Mouse (Mus musculus) spleen, adult 2 months (tissue): ENCODE results near the gene Lrp8. TPM values are rescaled to one million over a fixed set of nuclear protein-coding genes. Genes with fewer than 3 reads are reported as not detected.
A peak's percentile ranks its signal among the peaks of the same experiment; 100 is the strongest.

Source experiments
- DNase-seq, 2 experiments: peaks; one replicate each; pipeline versions ENCODE4 v3.0.0 to v3.0.0-alpha.2; 2012 to 2021; ENCODE audit warnings: low spot score in 2 of 2, low read depth in 1 of 2
- H3K27ac ChIP-seq: fragments of 200-500 bp; 2 replicates; pipeline ENCODE4 v1.5.1; 2012; ENCODE audit warnings: low read length, inconsistent platforms; ENCODE audit not compliant: insufficient read depth
- H3K27me3 ChIP-seq: fragments of 200-500 bp; 2 replicates; pipeline ENCODE4 v1.6.1; 2012; ENCODE audit warnings: mild to moderate bottlenecking, moderate library complexity, low read length, inconsistent platforms; ENCODE audit not compliant: control insufficient read depth, insufficient read depth
- H3K36me3 ChIP-seq: fragments of 200-500 bp; 2 replicates; pipeline ENCODE4 v1.6.1; 2012; ENCODE audit warnings: mild to moderate bottlenecking, low read length, inconsistent platforms; ENCODE audit not compliant: control insufficient read depth, insufficient read depth
- H3K4me1 ChIP-seq: fragments of 200-500 bp; 2 replicates; pipeline ENCODE4 v1.6.1; 2011; ENCODE audit warnings: inconsistent platforms; ENCODE audit not compliant: control insufficient read depth, insufficient read depth, insufficient read length
- H3K4me3 ChIP-seq: fragments of 200-500 bp; 2 replicates; pipeline ENCODE4 v1.5.1; 2011; ENCODE audit warnings: mild to moderate bottlenecking, inconsistent platforms; ENCODE audit not compliant: insufficient read depth, insufficient read length; ENCODE audit errors: extremely low read depth
- CTCF ChIP-seq: fragments of 200-500 bp; IDR thresholded peaks from 2 replicates; pipeline ENCODE4 v1.5.1; 2011; ENCODE audit warnings: mild to moderate bottlenecking, inconsistent platforms; ENCODE audit not compliant: insufficient read depth, insufficient read length, insufficient replicate concordance; ENCODE audit errors: extremely low read depth
- POLR2A ChIP-seq: fragments of 200-500 bp; IDR thresholded peaks from 2 replicates; pipeline ENCODE4 v1.6.1; 2011; ENCODE audit warnings: low read depth, low read length, inconsistent platforms
- WGBS: fragments of 180-500 bp; shearing (Covaris S2); methylation state at CpG from one replicate; pipeline ENCODE4 v1.1.7; 2018; 5-methylcytosine and 5-hydroxymethylcytosine counted together
- polyA plus RNA-seq: library from polyadenylated mRNA; depleted of rRNA; stranded (reverse); fragments of >200 nt; gene quantifications from 2 replicates; pipeline ENCODE4 v1.2.3, GENCODE M21; 2012; rRNA removed

The Lrp8 gene
- polyA plus RNA-seq, 1 experiment, result 7.4 TPM

DNA sequence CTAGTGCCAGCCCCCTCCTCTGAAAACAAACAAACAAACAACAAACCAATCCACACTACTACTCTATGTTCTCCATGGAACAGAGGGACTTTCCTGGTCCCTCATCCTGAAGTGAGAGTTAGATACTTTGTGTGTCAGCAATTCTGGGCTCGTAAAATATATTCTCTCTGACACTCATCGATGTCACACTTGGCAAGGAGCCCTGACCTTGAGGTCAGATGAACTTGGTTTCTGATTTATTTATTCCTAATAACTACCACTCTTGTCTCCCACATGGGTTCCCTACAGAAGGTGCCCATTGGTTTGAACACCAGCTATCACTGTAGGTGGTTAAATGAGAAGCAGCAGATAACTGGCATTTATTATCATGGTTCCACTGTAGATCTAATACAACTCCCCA, 118.3 kb downstream of the Lrp8 start:
- Histone ChIP-seq H3K4me3 (no peak overlapping the region), H3K27ac (no peak overlapping the region), H3K36me3 (no peaks in the 10 kb centered on the region), H3K4me1 (no peaks in the 10 kb centered on the region), H3K27me3 (no peaks in the 10 kb centered on the region)
- TF ChIP-seq POLR2A (no peak), CTCF (no peak)
- WGBS, result 90% methylated on average over 2 of the region's 2 CpGs
- no peak for DNase-seq

DNA sequence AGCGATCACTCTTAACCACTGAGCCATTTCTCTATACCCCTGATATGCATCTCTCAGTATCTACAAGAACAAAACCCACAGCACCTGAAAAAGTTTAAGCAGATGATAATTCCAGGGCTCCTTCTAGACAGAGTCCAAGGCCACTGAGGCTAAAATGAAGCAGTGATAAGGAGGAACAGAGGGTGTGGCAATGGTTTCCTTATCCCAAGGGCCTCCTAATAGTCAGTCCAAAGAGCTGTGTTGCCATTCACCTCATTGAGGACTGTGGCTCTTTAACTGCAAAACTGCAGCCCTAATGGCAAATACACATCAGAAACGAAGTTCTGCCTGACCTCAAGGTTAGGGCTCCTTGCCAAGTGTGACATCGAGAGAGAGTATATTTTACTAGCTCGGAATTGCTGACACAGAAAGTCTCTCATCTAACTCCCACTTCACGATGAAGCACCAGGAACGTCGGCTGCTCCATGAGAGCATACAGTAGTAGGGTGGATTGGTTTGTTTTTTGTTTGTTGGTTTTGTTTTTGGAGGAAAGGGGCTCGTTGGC, 119.2 kb downstream of the Lrp8 start:
- Histone ChIP-seq H3K4me3 (no peak overlapping the region), H3K4me1 (no peaks in the 10 kb centered on the region), H3K27me3 (no peaks in the 10 kb centered on the region), H3K27ac (no peak overlapping the region), H3K36me3 (no peaks in the 10 kb centered on the region)
- WGBS, result 68% methylated on average over 8 of the region's 8 CpGs
- no peak for DNase-seq
- no peak for TF ChIP-seq POLR2A
- TF ChIP-seq CTCF, result no peak

DNA sequence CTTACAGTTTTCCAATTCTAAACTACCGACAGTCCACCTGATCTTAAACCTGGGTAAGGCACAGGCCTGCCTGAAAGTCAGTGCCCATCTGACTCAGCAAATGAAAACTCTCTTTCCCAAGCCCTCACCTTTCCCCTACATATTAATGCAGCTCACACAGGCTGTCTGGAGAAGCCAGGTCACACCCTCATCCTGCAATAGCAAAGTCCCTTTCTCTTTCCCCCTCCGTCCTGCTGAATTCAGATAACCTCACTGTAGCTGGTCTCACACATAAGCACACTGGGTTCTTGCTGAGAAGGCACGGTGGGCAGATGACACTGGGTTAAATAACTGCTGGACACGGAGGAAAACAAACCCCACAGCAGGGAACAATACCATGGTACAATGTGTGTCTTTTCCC, 119.9 kb downstream of the Lrp8 start:
- Histone ChIP-seq H3K36me3 (no peaks in the 10 kb centered on the region), H3K4me3 (no peak overlapping the region), H3K27ac (no peak overlapping the region), H3K4me1 (no peaks in the 10 kb centered on the region), H3K27me3 (no peaks in the 10 kb centered on the region)
- TF ChIP-seq POLR2A (no peak), CTCF (no peak)
- no peak for DNase-seq
- 56% methylated on average over 4 of the region's 4 CpGs for WGBS

DNA sequence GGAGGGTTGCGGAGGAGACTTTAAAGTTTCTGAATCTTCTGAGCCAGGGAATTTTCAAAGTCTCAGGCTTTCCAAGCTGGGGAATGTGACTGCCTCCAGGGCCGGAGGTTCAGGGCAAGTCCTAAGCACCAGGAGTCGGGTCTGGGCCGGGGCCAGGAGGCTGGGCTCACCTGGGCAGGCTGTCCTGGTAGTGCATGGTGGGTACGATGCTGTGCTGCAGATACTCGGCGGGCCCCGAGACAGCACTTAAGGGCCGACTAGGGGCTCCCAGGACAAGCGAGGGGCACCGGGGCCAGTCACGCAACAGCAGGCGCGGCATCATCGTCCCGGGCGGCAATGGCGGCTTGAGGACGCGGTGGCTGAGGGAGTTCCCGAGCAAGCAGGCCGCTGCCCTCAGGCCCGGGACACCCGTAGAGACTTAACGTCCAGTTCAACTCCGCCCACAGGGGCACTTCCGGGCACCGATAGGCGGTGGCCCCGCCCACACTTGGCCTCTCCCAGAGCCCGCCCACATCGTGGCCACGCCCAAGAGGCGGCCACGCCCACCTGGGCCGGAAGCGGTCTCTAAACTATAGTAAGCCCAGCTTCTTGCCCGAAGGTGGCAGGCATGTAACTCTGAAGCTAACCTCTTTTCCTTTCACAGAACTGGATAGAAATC, 121.2 kb downstream of the Lrp8 start, which contains the start of gene Cpt2:
Gene Cpt2 (minus strand): TSS at position 466 of the 658 bp plus-strand sequence.
- DNase-seq, result peak; percentile 82 to 91
- WGBS, result 3% methylated on average over 38 of the region's 38 CpGs
- Histone ChIP-seq H3K4me1 (no peaks in the 10 kb centered on the region), H3K27me3 (no peaks in the 10 kb centered on the region), H3K27ac (peak within 1 kb of the TSS; percentile 71), H3K36me3 (no peaks in the 10 kb centered on the region), H3K4me3 (peak within 1 kb of the TSS; percentile 94)
- peak; percentile 63 for TF ChIP-seq POLR2A
- TF ChIP-seq CTCF, result no peak

DNA sequence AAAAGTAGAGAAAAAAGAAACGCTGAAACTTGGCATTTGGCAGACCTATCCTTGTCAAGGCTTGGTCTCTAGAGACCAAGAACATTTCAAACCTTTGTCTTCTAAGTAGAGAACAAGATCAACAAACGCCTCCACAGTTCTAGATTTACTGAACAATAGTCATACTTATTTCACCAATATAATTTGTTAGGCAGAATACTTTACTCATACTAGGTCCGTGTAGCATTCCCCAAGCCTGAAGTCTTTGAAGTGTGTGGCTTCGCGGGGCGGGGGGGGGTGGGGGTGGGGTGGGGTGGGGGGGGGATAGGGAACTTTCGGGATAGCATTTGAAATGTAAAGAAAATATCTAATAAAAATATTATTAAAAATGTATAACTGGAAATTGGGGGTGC, 121.7 kb downstream of the Lrp8 start:
- DNase-seq, result no peak
- no peaks in the 10 kb centered on the region for H3K36me3 ChIP-seq
- no peaks in the 10 kb centered on the region for H3K27me3 ChIP-seq
- TF ChIP-seq POLR2A, result no peak
- TF ChIP-seq CTCF, result no peak
- H3K27ac ChIP-seq, result no peak overlapping the region
- H3K4me3 ChIP-seq, result peak overlapping the region; percentile 94; the same call in 1 of the 2 replicates
- H3K4me1 ChIP-seq, result no peaks in the 10 kb centered on the region
- 34% methylated on average over 7 of the region's 7 CpGs for WGBS

Other genes with a start within 250 kb of the Lrp8 start
- 0.44 and 0.95 TPM in 2 replicates for gene Dmrtb1, start 118.0 kb upstream of the Lrp8 start, polyA plus RNA-seq
- gene Magoh, start 77.5 kb downstream of the Lrp8 start, polyA plus RNA-seq, result 14.7 and 29.4 TPM in 2 replicates
- gene 0610037L13Rik, start 87.6 kb downstream of the Lrp8 start, polyA plus RNA-seq, result 15.0 and 16.5 TPM in 2 replicates
- 21.9 and 55.4 TPM in 2 replicates for gene Cpt2, start 121.3 kb downstream of the Lrp8 start, polyA plus RNA-seq
- 0.05 TPM in 2 replicates for gene Slc1a7, start 166.1 kb downstream of the Lrp8 start, polyA plus RNA-seq